Mouse (Mus musculus) adrenal gland, adult 2 months (tissue): ENCODE measurements around the gene Sapcd2. TPM values are rescaled to one million over a fixed set of nuclear protein-coding genes. Genes with fewer than 3 reads are reported as not detected.

ENCODE experiments used
- DNase-seq: peaks from one replicate; pipeline ENCODE4 v3.0.0; 2021
- long read RNA-seq: library from polyadenylated mRNA; stranded (forward); transcript quantifications from one replicate; pipeline ENCODE4 v2.0.0, GENCODE M21; 2021
- polyA plus RNA-seq: library from polyadenylated mRNA; depleted of rRNA; stranded (reverse); fragments of >200 nt; gene quantifications from 2 replicates; pipeline ENCODE4 v1.2.3, GENCODE M21; 2012; rRNA removed
- total RNA-seq, 2 experiments: library from RNA; stranded (reverse); gene quantifications; 2 replicates each; pipeline ENCODE4 v1.2.3; 2021

Sapcd2 gene
- total RNA-seq: under 1 TPM in 1 of 2 experiments, not detected in 1; 0.23 TPM
- polyA plus RNA-seq: 3.9 and 4.4 TPM in 2 replicates
- long read RNA-seq, partial matches to known transcripts: 0 of 1 reads
- long read RNA-seq, other reads (novel, unspliced or antisense): 0 of 1 reads

GRCm38 (mm10) chr2:25371764-25372643 is at the start of gene Sapcd2:
Sapcd2 (plus strand) TSS chr2:25372321.
- DNase-seq: peak; percentile 91

GRCm38 (mm10) chr2:25326036-25326435 is 46.1 kb upstream of the Sapcd2 start:
- DNase-seq: no peak

GRCm38 (mm10) chr2:25328440-25328839 is 43.7 kb upstream of the Sapcd2 start:
- no peak for DNase-seq

- DNase-seq: no peak
Observed at GRCm38 (mm10) chr2:25331470-25331869, 40.7 kb upstream of the Sapcd2 start.

- DNase-seq: peak; percentile 99
Observed at GRCm38 (mm10) chr2:25332286-25333160, 39.6 kb upstream of the Sapcd2 start, which contains the start of gene Man1b1. Man1b1 (plus strand) TSS chr2:25332338.

- no peak for DNase-seq
Observed at GRCm38 (mm10) chr2:25333569-25333968, 38.6 kb upstream of the Sapcd2 start.

- DNase-seq: no peak
Observed at GRCm38 (mm10) chr2:25338303-25338702, 33.8 kb upstream of the Sapcd2 start.

- DNase-seq: no peak
Observed at GRCm38 (mm10) chr2:25348162-25348561, 24.0 kb upstream of the Sapcd2 start.

GRCm38 (mm10) chr2:25349499-25349898 is 22.6 kb upstream of the Sapcd2 start:
- DNase-seq: peak; percentile 75

- DNase-seq: no peak
Observed at GRCm38 (mm10) chr2:25350701-25351100, 21.4 kb upstream of the Sapcd2 start.

GRCm38 (mm10) chr2:25354211-25354610 is 17.9 kb upstream of the Sapcd2 start:
- no peak for DNase-seq

- DNase-seq: no peak
Observed at GRCm38 (mm10) chr2:25355419-25356066, 16.6 kb upstream of the Sapcd2 start.

GRCm38 (mm10) chr2:25356208-25357079 is 15.7 kb upstream of the Sapcd2 start, which contains the start of gene Dpp7:
Dpp7 (minus strand) TSS chr2:25356359.
- peak; percentile 80 for DNase-seq

GRCm38 (mm10) chr2:25359848-25360247 is 12.3 kb upstream of the Sapcd2 start:
- DNase-seq: no peak

GRCm38 (mm10) chr2:25363478-25364178 is 8.5 kb upstream of the Sapcd2 start:
- peak; percentile 56 for DNase-seq

- DNase-seq: no peak
Observed at GRCm38 (mm10) chr2:25364313-25364712, 7.8 kb upstream of the Sapcd2 start.

- DNase-seq: no peak
Observed at GRCm38 (mm10) chr2:25364761-25365090, 7.4 kb upstream of the Sapcd2 start.

GRCm38 (mm10) chr2:25365091-25365761 is 6.9 kb upstream of the Sapcd2 start, which contains the start of gene Uap1l1:
Uap1l1 (minus strand) TSS chr2:25365682.
- peak; percentile 89 for DNase-seq

- no peak for DNase-seq
Observed at GRCm38 (mm10) chr2:25369996-25370395, 2.1 kb upstream of the Sapcd2 start.
